Mouse (Mus musculus) MEL (cell line): Measurements from ENCODE around the gene Pphln1.

ENCODE experiments used
- CTCF ChIP-seq, 3 experiments: IDR thresholded peaks in 2 of 3; conservative IDR thresholded peaks in 1 of 3; 2 replicates each; pipeline ENCODE4 v1.5.1; 2011 to 2012; ENCODE audit warnings: low read length in 3 of 3, low read depth in 2 of 3, mild to moderate bottlenecking in 2 of 3, improper control_type of control experiment in 1 of 3, inconsistent platforms in 1 of 3, mixed read lengths in 1 of 3, moderate library complexity in 1 of 3; ENCODE audit not compliant: control insufficient read depth in 1 of 3, insufficient read depth in 1 of 3, poor library complexity in 1 of 3, severe bottlenecking in 1 of 3
- GATA1 ChIP-seq: IDR thresholded peaks from 2 replicates; pipeline ENCODE4 v1.6.1; 2011; ENCODE audit warnings: low read depth, low read length, improper control_type of control experiment
- POLR2A ChIP-seq, 2 experiments: IDR thresholded peaks; 2 replicates each; pipeline ENCODE4 v1.6.1; 2011 to 2012; ENCODE audit warnings: low read length in 2 of 2, mild to moderate bottlenecking in 2 of 2, control low read depth in 1 of 2, improper control_type of control experiment in 1 of 2, low read depth in 1 of 2, moderate library complexity in 1 of 2; ENCODE audit not compliant: control insufficient read depth in 1 of 2, insufficient read depth in 1 of 2, poor library complexity in 1 of 2
- USF2 ChIP-seq, 2 experiments: IDR thresholded peaks; 2 replicates each; pipeline ENCODE4 v1.6.1; 2011 to 2012; ENCODE audit warnings: improper control_type of control experiment in 2 of 2, low read length in 2 of 2, borderline replicate concordance in 1 of 2, inconsistent platforms in 1 of 2, low read depth in 1 of 2, mild to moderate bottlenecking in 1 of 2; ENCODE audit not compliant: insufficient read depth in 1 of 2

DNA sequence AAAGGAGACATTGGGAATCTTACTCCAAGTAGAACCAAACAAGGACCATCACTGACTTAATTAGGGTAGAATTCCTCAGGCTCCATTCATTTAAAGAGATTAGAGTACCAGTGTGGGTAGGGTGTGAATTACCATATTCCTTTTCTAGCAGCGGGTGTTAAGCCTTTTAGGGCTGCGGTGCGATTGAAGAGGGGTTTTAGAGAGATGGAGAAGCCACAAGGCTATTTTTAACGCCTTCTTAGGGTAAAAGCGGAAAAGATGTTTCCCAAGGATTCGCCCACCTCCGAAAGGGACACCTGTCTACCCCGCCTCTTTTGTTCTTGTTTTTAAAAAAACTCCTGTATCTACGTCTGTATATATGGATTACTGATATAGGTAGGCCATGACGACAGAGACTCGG is 881 bp upstream of the Pphln1 start:
- TF ChIP-seq POLR2A (IDR thresholded peaks at IDR 0.05; ENCODE audit: control insufficient read depth in 1 of 2, insufficient read depth in 1 of 2, low read depth in 1 of 2, low read length in 2 of 2, poor library complexity in 1 of 2): no peak
- TF ChIP-seq CTCF (IDR thresholded peaks at IDR 0.05 in 2 of 3, conservative IDR thresholded peaks at IDR 0.05 in 1 of 3; ENCODE audit: control insufficient read depth in 1 of 3, insufficient read depth in 1 of 3, low read depth in 2 of 3, low read length in 3 of 3, poor library complexity in 1 of 3, severe bottlenecking in 1 of 3): no peak
- TF ChIP-seq GATA1: no peak
- no peak for TF ChIP-seq USF2 (IDR thresholded peaks at IDR 0.05; ENCODE audit: borderline replicate concordance in 1 of 2, insufficient read depth in 1 of 2, low read depth in 1 of 2, low read length in 2 of 2)
